Mouse (Mus musculus): ENCODE results near the gene Tspan10. TPM values are rescaled to one million over a fixed set of nuclear protein-coding genes. Genes with fewer than 3 reads are reported as not detected.

Gene Tspan10
- total and polyA plus RNA-seq, 2 experiments from 2014 or later, result not detected

- H3K27ac ChIP-seq, result no peak overlapping the region
- ATAC-seq, result no peak
- H3K27me3 ChIP-seq (ENCODE audit: insufficient read depth, low read length), result no peaks in the 10 kb centered on the region
- peaks cover 8% of the 10 kb centered on the region; the same call in 1 of the 2 replicates for H3K4me1 ChIP-seq (ENCODE audit: insufficient read depth, low read length)
- no peak overlapping the region for H3K9ac ChIP-seq (replicated peaks; ENCODE audit: low read length)
- no peak for DNase-seq (ENCODE audit: low spot score)
- H3K4me3 ChIP-seq (ENCODE audit: low read length), result no peak overlapping the region
- H3K4me2 ChIP-seq (ENCODE audit: low read depth, low read length), result no peak overlapping the region
- TF ChIP-seq CTCF (IDR thresholded peaks at IDR 0.05; ENCODE audit: low read depth), result no peak
- H3K36me3 ChIP-seq (ENCODE audit: insufficient read depth, low read length), result no peaks in the 10 kb centered on the region
- 96% methylated on average over 4 of the region's 4 CpGs for WGBS
- H3K9me3 ChIP-seq (ENCODE audit: low read length), result no peaks in the 10 kb centered on the region
Observed at GRCm38 (mm10) chr11:120454965-120455364, 12.5 kb downstream of the Tspan10 start.

- no peak for ATAC-seq
- DNase-seq (ENCODE audit: low spot score), result no peak
- H3K9me3 ChIP-seq (ENCODE audit: low read length), result no peaks in the 10 kb centered on the region
- H3K4me2 ChIP-seq (ENCODE audit: low read depth, low read length), result no peak overlapping the region
- H3K36me3 ChIP-seq (ENCODE audit: insufficient read depth, low read length), result no peaks in the 10 kb centered on the region
- no peaks in the 10 kb centered on the region for H3K27me3 ChIP-seq (ENCODE audit: insufficient read depth, low read length)
- no peak overlapping the region for H3K4me3 ChIP-seq (ENCODE audit: low read length)
- no peak overlapping the region for H3K9ac ChIP-seq (replicated peaks; ENCODE audit: low read length)
- no peak for TF ChIP-seq CTCF (IDR thresholded peaks at IDR 0.05; ENCODE audit: low read depth)
- no peak overlapping the region for H3K27ac ChIP-seq
- WGBS, result 95% methylated on average over 7 of the region's 7 CpGs
- H3K4me1 ChIP-seq (ENCODE audit: insufficient read depth, low read length), result peaks cover 8% of the 10 kb centered on the region; the same call in 1 of the 2 replicates
Observed at GRCm38 (mm10) chr11:120455413-120455812, 13.0 kb downstream of the Tspan10 start.

- 0 out of 2 replicates have a peak, but pooled peaks have one; percentile 1 for ATAC-seq
- Histone ChIP-seq H3K4me3 (ENCODE audit: low read length) (peak overlapping the region; percentile 49), H3K27me3 (ENCODE audit: insufficient read depth, low read length) (no peaks in the 10 kb centered on the region), H3K4me1 (ENCODE audit: insufficient read depth, low read length) (peaks cover 8% of the 10 kb centered on the region; the same call in 1 of the 2 replicates), H3K27ac (peak overlapping the region; percentile 76), H3K4me2 (ENCODE audit: low read depth, low read length) (peak overlapping the region; percentile 93), H3K9me3 (ENCODE audit: low read length) (no peaks in the 10 kb centered on the region), H3K36me3 (ENCODE audit: insufficient read depth, low read length) (peaks cover 16% of the 10 kb centered on the region; the same call in 1 of the 2 replicates), H3K9ac (replicated peaks; ENCODE audit: low read length) (peak overlapping the region; percentile 66)
- no peak for TF ChIP-seq CTCF (IDR thresholded peaks at IDR 0.05; ENCODE audit: low read depth)
- WGBS, result 34% methylated on average over 14 of the region's 14 CpGs
- no peak for DNase-seq (ENCODE audit: low spot score)
Observed at GRCm38 (mm10) chr11:120457370-120457769, 14.9 kb downstream of the Tspan10 start.

GRCm38 (mm10) chr11:120457772-120458751 is 15.6 kb downstream of the Tspan10 start, which contains the start of the genes Oxld1 and Ccdc137:
Gene Oxld1, minus strand, starts transcription at chr11:120458068.
Gene Ccdc137, plus strand, starts transcription at chr11:120458115.
- peak; percentile 93 for DNase-seq (ENCODE audit: low spot score)
- H3K36me3 ChIP-seq (ENCODE audit: insufficient read depth, low read length), result peaks cover 16% of the 10 kb centered on the region; the same call in 1 of the 2 replicates
- WGBS, result 5% methylated on average over 62 of the region's 62 CpGs
- no peaks in the 10 kb centered on the region for H3K27me3 ChIP-seq (ENCODE audit: insufficient read depth, low read length)
- H3K4me1 ChIP-seq (ENCODE audit: insufficient read depth, low read length), result peaks cover 8% of the 10 kb centered on the region; the same call in 1 of the 2 replicates
- H3K9ac ChIP-seq (replicated peaks; ENCODE audit: low read length), result peak within 1 kb of the TSS; percentile 66
- no peak for TF ChIP-seq CTCF (IDR thresholded peaks at IDR 0.05; ENCODE audit: low read depth)
- peak within 1 kb of the TSS; percentile 93 for H3K4me2 ChIP-seq (ENCODE audit: low read depth, low read length)
- peak; percentile 93 for ATAC-seq
- H3K9me3 ChIP-seq (ENCODE audit: low read length), result no peaks in the 10 kb centered on the region
- peak within 1 kb of the TSS; percentile 76 for H3K27ac ChIP-seq
- peak within 1 kb of the TSS; percentile 49 for H3K4me3 ChIP-seq (ENCODE audit: low read length)

GRCm38 (mm10) chr11:120458847-120459597 is 16.6 kb downstream of the Tspan10 start:
- Histone ChIP-seq H3K4me3 (ENCODE audit: low read length) (peak overlapping the region; percentile 49), H3K36me3 (ENCODE audit: insufficient read depth, low read length) (peaks cover 16% of the 10 kb centered on the region; the same call in 1 of the 2 replicates), H3K27me3 (ENCODE audit: insufficient read depth, low read length) (no peaks in the 10 kb centered on the region), H3K4me2 (ENCODE audit: low read depth, low read length) (peak overlapping the region; percentile 93), H3K4me1 (ENCODE audit: insufficient read depth, low read length) (peaks cover 8% of the 10 kb centered on the region; the same call in 1 of the 2 replicates), H3K9me3 (ENCODE audit: low read length) (no peaks in the 10 kb centered on the region), H3K9ac (replicated peaks; ENCODE audit: low read length) (peak overlapping the region; percentile 66), H3K27ac (peak overlapping the region; percentile 76; the same call in 1 of the 2 replicates)
- TF ChIP-seq CTCF (IDR thresholded peaks at IDR 0.05; ENCODE audit: low read depth), result peak; percentile 39
- ATAC-seq (no peak), DNase-seq (ENCODE audit: low spot score) (no peak)
- WGBS, result 65% methylated on average over 6 of the region's 6 CpGs

GRCm38 (mm10) chr11:120463536-120463935 is 21.1 kb downstream of the Tspan10 start:
- no peak for DNase-seq (ENCODE audit: low spot score)
- Histone ChIP-seq H3K4me3 (ENCODE audit: low read length) (no peak overlapping the region), H3K27me3 (ENCODE audit: insufficient read depth, low read length) (no peaks in the 10 kb centered on the region), H3K4me1 (ENCODE audit: insufficient read depth, low read length) (peaks cover 21% of the 10 kb centered on the region), H3K9ac (replicated peaks; ENCODE audit: low read length) (no peak overlapping the region), H3K9me3 (ENCODE audit: low read length) (no peaks in the 10 kb centered on the region), H3K27ac (no peak overlapping the region), H3K4me2 (ENCODE audit: low read depth, low read length) (no peak overlapping the region), H3K36me3 (ENCODE audit: insufficient read depth, low read length) (peaks cover 16% of the 10 kb centered on the region; the same call in 1 of the 2 replicates)
- no peak for ATAC-seq
- no peak for TF ChIP-seq CTCF (IDR thresholded peaks at IDR 0.05; ENCODE audit: low read depth)
- WGBS, result 88% methylated on average over 2 of the region's 2 CpGs

All from hindbrain, postnatal 0 days (tissue).